Mouse (Mus musculus): ENCODE results near the gene Vgf.

Vgf gene

GRCm38 (mm10) chr5:137072079-137072960 is 46.1 kb downstream of the Vgf start, which contains the start of gene Serpine1:
TSS of gene Serpine1 (minus strand) at chr5:137072268.
- peak; percentile 92 for DNase-seq

GRCm38 (mm10) chr5:137073141-137073540 is 46.9 kb downstream of the Vgf start:
- peak; percentile 28 for DNase-seq

- peak; percentile 71 for DNase-seq
Measured at GRCm38 (mm10) chr5:137074191-137074651, 48.0 kb downstream of the Vgf start.

- peak; percentile 38 for DNase-seq
Measured at GRCm38 (mm10) chr5:137075726-137076125, 49.5 kb downstream of the Vgf start.

- peak; percentile 77 for DNase-seq
Measured at GRCm38 (mm10) chr5:137076191-137076930, 50.2 kb downstream of the Vgf start.

- no peak for DNase-seq
Measured at GRCm38 (mm10) chr5:137077187-137077586, 51.0 kb downstream of the Vgf start.

GRCm38 (mm10) chr5:137078041-137078440 is 51.8 kb downstream of the Vgf start:
- DNase-seq = peak; percentile 71

- peak; percentile 45 for DNase-seq
Measured at GRCm38 (mm10) chr5:137078616-137079015, 52.4 kb downstream of the Vgf start.

- peak; percentile 84 for DNase-seq
Measured at GRCm38 (mm10) chr5:137079849-137080248, 53.7 kb downstream of the Vgf start.

All from lung, postnatal 36 days (tissue).